Mouse (Mus musculus): ENCODE data around the gene Gbp2b. TPM values are rescaled to one million over a fixed set of nuclear protein-coding genes. Genes with fewer than 3 reads are reported as not detected.
"Not testable (repeated sequence)": the region's sequence is repeated elsewhere in the genome, so short reads cannot be mapped to it uniquely, and the experiment has no call there.

Gene Gbp2b
- polyA plus RNA-seq (2016; fragmentation: Nextera tagmentation; extraction: Ambion mirVana) = not detected in 2 replicates

DNA sequence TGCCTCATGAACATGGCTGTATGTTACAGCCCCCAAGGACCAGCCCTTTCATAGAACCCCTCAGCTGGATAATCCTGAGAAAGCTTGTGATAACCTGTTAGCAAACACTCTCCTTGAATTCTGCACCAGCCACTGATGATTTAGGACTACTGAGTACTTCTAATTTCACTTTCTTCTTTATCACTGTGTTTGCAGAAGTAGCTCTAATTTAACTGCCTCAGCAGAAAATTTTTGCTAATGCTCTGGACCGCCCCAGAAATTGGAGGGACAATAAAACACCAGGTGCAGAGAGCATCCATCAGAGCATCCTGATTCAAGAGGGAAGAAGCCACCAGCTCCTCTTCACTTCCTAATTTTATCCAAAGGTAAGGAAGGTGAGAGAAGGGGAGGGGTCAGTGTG lies at the start of gene Gbp2b:
Gbp2b (plus strand) TSS at position 301 of the 400 bp plus-strand sequence.
- Histone ChIP-seq H3K4me3 (no peak within 1 kb of the TSS), H3K9ac (no peak within 1 kb of the TSS), H3K9me3 (no peaks in the 10 kb centered on the region), H3K4me2 (replicated peaks) (no peak within 1 kb of the TSS), H3K4me1 (no peaks in the 10 kb centered on the region), H3K36me3 (no peaks in the 10 kb centered on the region), H3K27me3 (no peaks in the 10 kb centered on the region), H3K27ac (no peak within 1 kb of the TSS)
- 75% methylated on average over 1 of the region's 1 CpGs for WGBS
- ATAC-seq (ENCODE audit: insufficient number of reproducible peaks, insufficient read depth, low FRiP score, low TSS enrichment) = no peak

DNA sequence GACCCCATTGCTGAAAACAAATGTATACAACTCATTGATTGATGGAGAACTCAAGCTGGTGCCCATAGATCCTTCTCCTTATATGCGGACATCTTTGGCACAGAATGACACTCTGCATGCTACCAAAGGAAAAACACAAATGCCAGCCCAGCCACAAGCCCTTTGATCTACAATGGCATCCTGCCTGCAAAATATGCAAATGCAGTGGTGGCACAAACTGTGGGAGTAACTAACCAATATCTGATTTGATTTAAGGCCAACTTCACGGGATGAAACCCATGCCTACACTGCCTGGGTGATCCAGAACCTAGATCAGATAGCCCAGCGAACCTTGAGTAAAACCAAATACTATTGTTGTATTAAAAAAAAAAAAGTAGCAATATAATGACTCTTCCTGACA lies 48.0 kb upstream of the Gbp2b start:
- Histone ChIP-seq H3K36me3 (no peaks in the 10 kb centered on the region), H3K4me1 (no peaks in the 10 kb centered on the region), H3K9me3 (no peaks in the 10 kb centered on the region), H3K4me2 (replicated peaks) (no peak overlapping the region), H3K27ac (no peak overlapping the region), H3K27me3 (no peaks in the 10 kb centered on the region), H3K9ac (no peak overlapping the region), H3K4me3 (no peak overlapping the region)
- ATAC-seq (ENCODE audit: insufficient number of reproducible peaks, insufficient read depth, low FRiP score, low TSS enrichment) = no peak
- WGBS = 85% methylated on average over 3 of the region's 3 CpGs

DNA sequence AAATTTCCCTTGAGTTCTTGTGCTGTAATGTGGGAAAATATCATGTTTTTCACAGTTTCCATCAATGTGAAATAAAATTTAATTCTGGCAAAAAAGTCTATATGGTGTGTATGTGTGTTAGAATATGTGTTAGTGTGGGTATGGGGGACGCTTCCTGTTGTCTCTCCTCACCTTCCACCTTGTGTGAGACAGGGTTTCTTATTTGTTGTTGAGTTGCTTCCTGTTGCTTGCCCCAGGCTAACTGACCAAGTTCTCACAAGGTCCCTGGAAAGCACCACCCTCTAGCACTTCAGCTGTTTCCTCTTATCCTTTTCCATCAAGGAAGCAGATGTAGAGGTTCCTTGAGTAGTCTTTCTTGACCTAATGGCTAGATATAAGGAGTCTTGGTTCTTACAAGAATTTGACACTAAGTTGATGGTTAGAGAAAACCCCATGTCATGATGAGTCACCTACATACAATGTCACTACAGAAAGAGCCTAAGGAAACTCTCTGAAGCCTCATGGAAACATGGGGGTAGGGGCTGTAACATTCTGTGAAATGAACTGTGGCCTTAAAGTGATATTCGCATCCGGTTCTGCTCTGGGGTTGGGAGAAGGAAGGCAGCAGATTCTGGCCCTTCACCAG lies 44.5 kb upstream of the Gbp2b start:
- ATAC-seq (ENCODE audit: insufficient number of reproducible peaks, insufficient read depth, low FRiP score, low TSS enrichment) = no peak
- Histone ChIP-seq H3K4me1 (no peaks in the 10 kb centered on the region), H3K9me3 (no peaks in the 10 kb centered on the region), H3K4me3 (no peak overlapping the region), H3K36me3 (no peaks in the 10 kb centered on the region), H3K4me2 (replicated peaks) (no peak overlapping the region), H3K9ac (no peak overlapping the region), H3K27me3 (no peaks in the 10 kb centered on the region), H3K27ac (no peak overlapping the region)
- 68% methylated on average over 3 of the region's 3 CpGs for WGBS

DNA sequence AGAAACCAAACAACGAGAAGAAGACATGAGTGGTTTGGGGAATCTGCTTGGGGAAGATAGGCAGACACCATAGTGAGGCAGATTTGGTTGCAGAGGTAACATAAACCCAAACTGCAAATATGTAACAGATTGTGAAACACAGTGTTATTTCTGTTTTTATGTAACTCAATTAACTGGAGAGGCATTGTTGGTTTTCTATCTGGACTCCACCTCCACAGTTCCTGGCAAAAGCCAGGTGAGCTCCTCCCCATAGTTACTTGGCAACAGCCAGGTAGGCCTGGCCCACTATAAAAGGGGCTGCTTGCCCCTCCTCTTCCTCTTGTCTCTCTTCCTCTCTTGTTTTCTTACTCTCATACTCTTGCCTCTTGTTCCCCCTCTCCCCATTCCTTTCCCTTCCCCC lies 40.0 kb upstream of the Gbp2b start:
- Histone ChIP-seq H3K4me3 (no peak overlapping the region), H3K9me3 (no peaks in the 10 kb centered on the region), H3K4me1 (no peaks in the 10 kb centered on the region), H3K36me3 (no peaks in the 10 kb centered on the region), H3K4me2 (replicated peaks) (no peak overlapping the region), H3K9ac (no peak overlapping the region), H3K27ac (no peak overlapping the region), H3K27me3 (no peaks in the 10 kb centered on the region)
- ATAC-seq (ENCODE audit: insufficient number of reproducible peaks, insufficient read depth, low FRiP score, low TSS enrichment) = no peak
- WGBS = 77% methylated on average over 1 of the region's 1 CpGs

DNA sequence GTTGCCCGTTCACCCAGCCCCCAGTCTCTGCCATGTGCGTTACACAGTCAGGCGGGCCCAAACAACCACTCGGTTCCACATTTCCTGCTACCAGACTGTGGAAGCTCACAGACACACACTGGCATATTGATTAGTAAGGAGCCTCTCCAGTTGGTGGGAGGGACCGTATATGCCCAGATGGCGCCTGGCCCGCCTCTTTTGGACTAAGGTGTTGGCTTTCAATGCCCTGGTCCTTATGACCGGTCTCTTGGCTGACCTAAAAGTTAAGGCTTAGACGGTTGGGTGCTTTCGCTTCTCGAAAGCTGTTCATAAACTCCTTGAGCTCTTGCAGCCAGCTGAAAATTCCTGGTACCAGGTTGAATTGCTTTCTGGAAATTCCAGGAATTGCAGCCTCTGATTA lies 39.0 kb upstream of the Gbp2b start:
- Histone ChIP-seq H3K9ac (no peak overlapping the region), H3K4me3 (no peak overlapping the region), H3K4me1 (peaks cover 3% of the 10 kb centered on the region), H3K27ac (no peak overlapping the region), H3K36me3 (no peaks in the 10 kb centered on the region), H3K9me3 (no peaks in the 10 kb centered on the region), H3K27me3 (no peaks in the 10 kb centered on the region), H3K4me2 (replicated peaks) (no peak overlapping the region)
- 85% methylated on average over 11 of the region's 11 CpGs for WGBS
- no peak for ATAC-seq (ENCODE audit: insufficient number of reproducible peaks, insufficient read depth, low FRiP score, low TSS enrichment)

DNA sequence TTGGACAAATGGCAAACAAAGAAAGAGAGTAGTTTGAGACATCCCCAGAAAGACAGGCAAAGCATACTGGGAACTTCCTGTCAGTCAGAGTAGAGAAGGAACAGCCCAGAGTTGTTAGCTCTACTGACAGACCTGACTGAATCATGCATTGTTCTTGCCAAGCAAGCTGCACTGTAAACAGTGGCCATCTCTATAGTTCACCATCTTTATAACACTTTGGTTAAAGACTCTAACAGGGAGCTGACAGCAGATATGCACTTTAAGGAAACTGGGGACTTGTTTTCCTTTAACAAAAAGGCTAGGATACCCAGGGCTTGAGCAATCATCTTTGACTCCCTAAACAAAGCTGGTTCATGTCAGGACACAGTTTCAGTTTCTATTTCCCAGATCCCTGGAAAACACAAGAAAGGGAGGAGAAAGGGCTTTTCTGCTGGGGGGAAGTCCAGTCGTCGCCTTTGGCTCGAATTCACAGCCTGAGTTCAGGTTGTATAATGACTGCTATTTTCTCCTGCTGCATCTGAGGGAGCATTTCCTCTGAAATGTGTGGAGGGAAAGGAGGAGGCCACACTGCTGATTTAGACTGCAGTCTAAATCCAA lies 34.9 kb upstream of the Gbp2b start, which contains the start of gene Gbp3:
Gbp3 (plus strand) TSS at position 395 of the 597 bp plus-strand sequence.
- H3K9me3 ChIP-seq = no peaks in the 10 kb centered on the region
- WGBS = 23% methylated on average over 3 of the region's 3 CpGs
- ATAC-seq (ENCODE audit: insufficient number of reproducible peaks, insufficient read depth, low FRiP score, low TSS enrichment) = no peak
- no peak within 1 kb of the TSS for H3K27ac ChIP-seq
- H3K9ac ChIP-seq = no peak within 1 kb of the TSS
- no peaks in the 10 kb centered on the region for H3K36me3 ChIP-seq
- H3K4me1 ChIP-seq = peaks cover 6% of the 10 kb centered on the region
- H3K27me3 ChIP-seq = no peaks in the 10 kb centered on the region
- peak within 1 kb of the TSS; percentile 18 for H3K4me3 ChIP-seq
- H3K4me2 ChIP-seq (replicated peaks) = peak within 1 kb of the TSS; percentile 41

DNA sequence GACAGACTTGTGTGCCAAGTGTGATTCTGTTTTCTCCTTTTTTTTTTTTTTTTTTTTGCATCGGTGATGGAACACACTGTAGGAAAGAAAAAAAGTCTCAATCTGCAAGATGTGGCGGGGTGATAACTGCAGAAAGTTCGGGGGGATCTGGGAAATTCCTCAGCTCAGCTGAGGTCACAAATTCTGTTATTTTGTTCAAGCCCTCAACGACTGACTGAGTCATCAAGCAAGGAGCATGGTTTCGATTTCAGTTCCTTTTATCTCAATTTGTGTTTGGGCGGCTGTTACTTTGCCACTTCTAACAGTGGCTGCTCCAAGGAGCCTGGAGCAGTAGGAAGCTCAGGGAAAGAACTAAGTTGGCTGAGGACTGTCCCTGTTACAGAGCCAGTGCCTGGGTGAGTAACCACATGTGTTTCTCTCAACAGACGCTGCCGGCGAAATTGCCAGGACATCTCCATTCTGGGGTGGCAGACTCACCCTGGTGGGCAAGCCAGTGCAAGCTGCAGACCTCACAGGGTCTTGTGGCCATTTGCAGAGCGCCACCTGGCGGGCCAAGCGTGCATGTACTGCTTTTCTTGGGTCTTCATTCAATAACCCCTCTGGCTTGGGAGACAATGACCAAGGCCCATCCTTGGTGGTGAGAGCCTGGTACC lies 34.2 kb upstream of the Gbp2b start:
- no peaks in the 10 kb centered on the region for H3K9me3 ChIP-seq
- H3K4me2 ChIP-seq (replicated peaks) = peak overlapping the region; percentile 41
- no peak overlapping the region for H3K9ac ChIP-seq
- no peaks in the 10 kb centered on the region for H3K27me3 ChIP-seq
- peaks cover 6% of the 10 kb centered on the region for H3K4me1 ChIP-seq
- H3K27ac ChIP-seq = no peak overlapping the region
- no peak for ATAC-seq (ENCODE audit: insufficient number of reproducible peaks, insufficient read depth, low FRiP score, low TSS enrichment)
- peak overlapping the region; percentile 18 for H3K4me3 ChIP-seq
- WGBS = 16% methylated on average over 12 of the region's 12 CpGs
- H3K36me3 ChIP-seq = no peaks in the 10 kb centered on the region

DNA sequence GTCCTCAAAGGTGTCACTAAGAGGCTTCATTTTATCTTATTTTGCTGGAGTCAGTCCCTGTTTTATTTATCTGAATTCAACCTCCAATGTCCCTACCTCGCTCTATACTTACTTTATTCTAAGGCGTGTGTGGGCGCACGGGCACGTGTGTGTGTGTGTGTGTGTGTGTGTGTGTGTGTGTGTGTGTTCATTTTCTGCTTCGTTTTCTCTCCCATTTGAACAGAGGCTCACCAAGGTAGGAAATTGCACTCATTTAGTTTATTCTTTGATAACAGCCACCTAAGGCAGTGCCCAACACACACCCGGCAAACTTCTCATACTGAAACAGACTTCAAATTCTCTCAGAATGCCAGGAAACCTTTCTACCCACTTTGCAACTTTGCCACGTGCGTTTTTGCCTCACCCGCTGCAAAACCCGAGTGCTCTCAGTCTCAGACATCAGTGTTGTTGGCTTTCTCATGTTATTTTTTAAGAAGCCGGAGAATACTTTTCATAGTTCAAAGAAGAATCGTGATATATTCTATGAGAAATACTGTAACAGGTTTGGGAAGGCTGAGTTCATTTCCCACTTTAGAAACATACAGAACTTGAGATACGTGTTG lies 33.5 kb upstream of the Gbp2b start:
- Histone ChIP-seq H3K4me3 (no peak overlapping the region), H3K4me1 (peaks cover 6% of the 10 kb centered on the region), H3K9ac (no peak overlapping the region), H3K27me3 (no peaks in the 10 kb centered on the region), H3K27ac (no peak overlapping the region), H3K36me3 (no peaks in the 10 kb centered on the region), H3K4me2 (replicated peaks) (no peak overlapping the region), H3K9me3 (no peaks in the 10 kb centered on the region)
- ATAC-seq (ENCODE audit: insufficient number of reproducible peaks, insufficient read depth, low FRiP score, low TSS enrichment) = no peak
- 85% methylated on average over 14 of the region's 14 CpGs for WGBS

DNA sequence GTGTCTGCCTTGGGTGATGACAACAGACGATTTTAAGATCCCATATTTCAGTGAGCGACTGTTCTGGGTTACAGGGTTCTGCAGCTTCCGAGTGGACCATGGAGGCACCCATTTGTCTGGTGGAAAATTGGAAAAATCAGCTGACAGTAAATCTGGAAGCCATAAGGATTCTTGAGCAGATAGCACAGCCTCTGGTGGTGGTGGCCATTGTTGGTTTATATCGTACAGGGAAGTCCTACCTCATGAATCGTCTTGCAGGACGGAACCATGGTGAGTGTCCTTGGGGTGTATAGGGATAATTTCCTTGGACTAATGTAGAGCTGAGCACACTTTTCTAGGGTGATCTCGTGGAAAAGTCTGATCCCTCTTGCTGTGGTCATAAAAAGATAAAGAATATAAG lies 33.0 kb upstream of the Gbp2b start:
- Histone ChIP-seq H3K4me2 (replicated peaks) (no peak overlapping the region), H3K4me1 (peaks cover 6% of the 10 kb centered on the region), H3K27ac (no peak overlapping the region), H3K4me3 (no peak overlapping the region), H3K9me3 (no peaks in the 10 kb centered on the region), H3K9ac (no peak overlapping the region), H3K27me3 (no peaks in the 10 kb centered on the region), H3K36me3 (no peaks in the 10 kb centered on the region)
- ATAC-seq (ENCODE audit: insufficient number of reproducible peaks, insufficient read depth, low FRiP score, low TSS enrichment) = no peak
- WGBS = 84% methylated on average over 7 of the region's 7 CpGs

DNA sequence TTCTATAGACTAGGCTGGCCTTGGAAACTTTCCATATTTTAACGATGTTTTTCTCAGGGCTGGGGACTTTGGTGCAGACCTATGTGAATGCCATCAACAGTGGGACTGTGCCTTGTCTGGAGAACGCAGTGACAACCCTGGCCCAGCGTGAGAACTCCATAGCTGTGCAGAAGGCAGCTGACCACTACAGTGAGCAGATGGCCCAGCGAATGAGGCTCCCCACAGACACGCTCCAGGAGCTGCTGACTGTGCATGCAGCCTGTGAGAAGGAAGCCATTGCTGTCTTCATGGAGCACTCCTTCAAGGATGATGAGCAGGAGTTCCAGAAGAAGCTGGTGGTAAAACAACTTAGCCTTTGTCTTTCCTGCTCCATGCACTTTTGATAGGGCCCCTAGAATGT lies 27.2 kb upstream of the Gbp2b start:
- H3K4me1 ChIP-seq; ATAC-seq (ENCODE audit: insufficient number of reproducible peaks, insufficient read depth, low FRiP score, low TSS enrichment); H3K27me3 ChIP-seq; H3K36me3 ChIP-seq; H3K9me3 ChIP-seq; H3K4me3 ChIP-seq; H3K4me2 ChIP-seq (replicated peaks); H3K9ac ChIP-seq; H3K27ac ChIP-seq: not testable (repeated sequence)
- WGBS = 83% methylated on average over 5 of the region's 5 CpGs

DNA sequence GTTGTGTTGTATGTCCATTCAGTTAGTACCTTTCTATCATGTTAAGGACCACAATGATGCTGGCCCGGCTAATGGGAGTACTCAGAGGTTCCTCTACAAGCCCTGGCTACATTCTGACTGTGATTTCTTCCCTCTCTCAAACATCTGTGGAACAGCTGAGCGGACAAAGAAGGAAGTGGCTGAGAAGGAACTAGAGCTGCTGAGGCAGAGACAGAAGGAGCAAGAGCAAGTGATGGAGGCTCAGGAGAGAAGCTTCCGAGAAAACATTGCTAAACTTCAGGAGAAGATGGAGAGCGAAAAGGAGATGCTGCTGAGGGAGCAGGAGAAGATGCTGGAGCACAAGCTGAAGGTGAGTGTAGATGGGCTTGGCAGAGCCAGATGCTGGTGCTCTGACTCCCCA lies 23.9 kb upstream of the Gbp2b start:
- H3K27ac ChIP-seq = no peak overlapping the region
- 88% methylated on average over 4 of the region's 4 CpGs for WGBS
- no peak for ATAC-seq (ENCODE audit: insufficient number of reproducible peaks, insufficient read depth, low FRiP score, low TSS enrichment)
- no peaks in the 10 kb centered on the region for H3K36me3 ChIP-seq
- H3K27me3 ChIP-seq = no peaks in the 10 kb centered on the region
- H3K9me3 ChIP-seq = no peaks in the 10 kb centered on the region
- H3K4me2 ChIP-seq (replicated peaks) = no peak overlapping the region
- no peak overlapping the region for H3K9ac ChIP-seq
- no peak overlapping the region for H3K4me3 ChIP-seq
- no peaks in the 10 kb centered on the region for H3K4me1 ChIP-seq

DNA sequence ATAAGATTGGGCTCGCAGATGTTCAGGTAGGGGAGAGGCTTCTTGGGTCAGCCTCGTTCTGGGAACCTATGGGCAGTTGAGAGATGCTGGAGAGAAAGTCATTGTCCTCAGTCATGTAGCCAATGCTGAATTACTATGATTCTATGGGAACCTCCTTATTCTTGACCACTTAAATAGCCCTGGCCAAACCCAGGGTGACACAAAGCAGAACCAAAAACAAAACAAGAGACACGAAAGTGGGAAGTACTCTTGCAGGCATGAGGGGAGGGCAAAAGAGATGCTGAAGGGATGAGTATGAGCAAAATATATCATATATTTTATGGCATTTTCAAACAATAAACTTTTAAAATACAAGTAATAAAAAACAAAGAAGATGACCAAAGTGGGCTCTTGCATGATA lies 17.5 kb upstream of the Gbp2b start:
- no peak for ATAC-seq (ENCODE audit: insufficient number of reproducible peaks, insufficient read depth, low FRiP score, low TSS enrichment)
- Histone ChIP-seq H3K36me3 (no peaks in the 10 kb centered on the region), H3K4me3 (no peak overlapping the region), H3K27me3 (no peaks in the 10 kb centered on the region), H3K4me1 (no peaks in the 10 kb centered on the region), H3K9ac (no peak overlapping the region), H3K27ac (no peak overlapping the region), H3K9me3 (no peaks in the 10 kb centered on the region), H3K4me2 (replicated peaks) (no peak overlapping the region)
- 88% methylated on average over 3 of the region's 3 CpGs for WGBS
